Mouse (Mus musculus) urinary bladder, postnatal 14 days (tissue): ENCODE measurements around the gene Slc39a5.

ENCODE experiments used
- DNase-seq: peaks from one replicate; pipeline ENCODE4 v3.0.0; 2021; ENCODE audit warnings: low spot score

The Slc39a5 gene

DNA sequence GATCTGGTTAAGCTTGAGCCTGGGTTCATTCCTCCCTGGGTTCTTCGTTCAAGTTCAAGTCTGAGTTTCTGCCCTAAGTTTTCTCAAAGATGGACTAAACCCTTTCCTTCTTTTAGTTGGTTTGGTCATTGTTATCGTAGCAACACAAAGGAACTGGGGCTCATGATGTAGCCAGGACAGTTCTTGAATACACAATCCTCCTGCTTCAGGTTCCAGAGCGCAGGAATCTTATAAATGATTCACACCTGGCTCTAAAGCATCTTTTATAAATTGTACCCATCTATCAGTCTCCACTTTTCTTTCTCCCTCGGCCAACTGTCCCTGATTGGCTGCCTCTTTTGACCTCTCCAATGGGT, 25.0 kb downstream of the Slc39a5 start:
- no peak for DNase-seq

DNA sequence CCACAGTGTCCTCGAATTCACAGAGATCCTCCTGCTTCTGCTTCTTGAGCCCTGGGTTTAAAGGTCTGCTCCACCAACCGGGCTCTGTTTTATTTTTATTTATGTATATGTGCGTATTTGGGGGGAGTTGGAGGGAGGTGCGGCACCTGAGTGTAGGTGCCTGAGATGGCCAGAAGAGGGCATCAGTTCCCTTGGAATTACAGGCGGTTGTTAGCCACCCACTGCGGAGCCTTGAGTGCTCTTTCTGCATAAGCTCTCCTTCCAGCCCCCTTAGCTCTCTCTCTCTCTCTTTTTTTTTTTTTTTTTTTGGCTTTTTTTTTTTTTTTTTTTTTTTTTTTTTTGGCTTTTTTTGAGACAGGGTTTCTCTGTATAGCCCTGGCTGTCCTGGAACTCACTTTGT, 26.6 kb downstream of the Slc39a5 start:
- DNase-seq: no peak

DNA sequence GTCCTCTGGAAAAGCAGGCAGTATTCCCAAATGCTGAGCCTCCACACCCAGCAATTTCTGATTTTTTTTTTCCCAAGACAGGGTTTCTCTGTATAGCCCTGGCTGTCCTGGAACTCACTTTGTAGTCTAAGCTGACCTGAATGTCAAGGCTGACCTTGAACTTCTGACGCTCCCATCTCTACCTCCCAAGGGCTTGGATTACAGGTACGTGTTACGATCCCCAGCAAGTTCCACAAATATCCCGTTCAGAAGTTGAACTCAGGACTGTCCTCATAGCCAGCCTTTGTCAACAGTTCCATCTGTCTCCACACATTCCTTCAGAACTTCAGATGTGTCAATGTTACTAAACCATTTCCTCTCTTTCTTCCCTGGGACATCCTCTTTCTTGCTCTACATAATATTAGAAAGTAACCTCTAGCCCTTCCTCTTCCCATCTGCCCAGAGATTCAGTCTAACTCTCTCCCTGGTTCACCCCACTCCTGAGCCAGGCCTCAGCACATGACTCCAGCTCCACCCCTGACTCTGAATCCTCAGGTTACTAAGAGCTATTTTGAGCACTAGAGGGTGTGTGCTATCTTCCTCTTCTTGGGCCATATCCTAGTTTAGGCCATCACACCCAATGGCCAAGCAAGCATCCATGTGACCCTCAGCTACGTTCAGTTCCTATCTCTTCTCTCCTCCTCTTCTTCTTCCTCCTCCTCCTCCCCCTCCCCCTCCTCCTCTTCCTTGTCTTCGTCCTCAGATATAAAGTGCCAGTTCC, 27.9 kb downstream of the Slc39a5 start:
- DNase-seq: no peak

DNA sequence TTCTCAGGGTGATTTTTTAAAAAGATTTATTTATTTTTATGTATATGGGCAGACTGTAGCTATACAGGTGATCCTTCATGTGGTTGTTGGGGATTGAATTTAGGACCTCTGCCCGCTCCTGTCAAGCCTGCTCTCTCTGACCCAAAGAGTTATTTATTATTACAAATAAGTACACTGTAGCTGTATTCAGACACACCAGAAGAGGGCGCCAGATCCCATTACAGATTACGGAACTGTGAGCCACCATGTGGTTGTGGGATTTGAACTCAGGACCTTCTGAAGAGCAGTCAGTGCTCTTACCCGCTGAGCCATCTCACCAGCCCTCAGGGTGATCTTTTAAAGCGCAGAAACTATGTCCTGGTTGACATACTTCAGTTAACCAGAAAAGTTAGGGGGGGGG, 28.9 kb downstream of the Slc39a5 start:
- DNase-seq: no peak

DNA sequence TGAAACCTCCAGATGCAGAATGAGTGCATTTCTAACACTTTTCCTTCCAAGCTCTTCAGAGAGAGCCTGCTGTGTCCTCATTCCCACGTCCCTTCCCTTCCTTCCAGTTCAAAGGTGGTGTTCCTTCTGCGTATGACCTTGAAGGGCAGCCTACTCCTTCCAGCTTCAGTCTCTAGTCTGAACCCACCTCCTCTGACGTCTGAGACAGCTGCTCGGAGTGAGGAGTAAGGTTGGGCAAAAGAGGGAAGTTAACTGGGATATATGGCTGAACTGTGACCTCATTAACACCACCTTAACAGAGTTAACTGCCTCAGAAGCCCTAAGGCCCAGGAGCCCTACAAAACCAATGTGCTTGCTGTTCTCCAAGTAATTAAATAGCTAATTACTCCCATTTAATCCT, 30.4 kb downstream of the Slc39a5 start:
- no peak for DNase-seq

DNA sequence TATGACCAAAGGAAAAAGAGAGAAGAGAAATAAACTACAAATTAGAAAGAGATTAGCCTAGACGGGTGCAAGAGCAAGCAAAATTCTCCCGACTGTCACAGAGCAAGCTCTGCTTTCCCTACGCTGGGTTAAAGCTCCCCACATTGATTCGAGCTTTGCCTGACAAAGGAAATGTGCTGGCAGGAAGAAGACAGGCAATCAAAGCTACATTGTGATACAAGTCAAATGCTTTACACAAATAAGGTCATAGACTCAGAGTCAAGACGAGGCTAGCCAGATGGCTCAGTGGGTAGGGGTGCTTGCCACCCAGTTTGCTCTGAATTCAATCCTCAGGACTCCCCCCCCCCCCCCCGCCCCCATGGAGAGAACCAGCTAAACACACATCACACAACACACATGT, 31.0 kb downstream of the Slc39a5 start:
- no peak for DNase-seq

DNA sequence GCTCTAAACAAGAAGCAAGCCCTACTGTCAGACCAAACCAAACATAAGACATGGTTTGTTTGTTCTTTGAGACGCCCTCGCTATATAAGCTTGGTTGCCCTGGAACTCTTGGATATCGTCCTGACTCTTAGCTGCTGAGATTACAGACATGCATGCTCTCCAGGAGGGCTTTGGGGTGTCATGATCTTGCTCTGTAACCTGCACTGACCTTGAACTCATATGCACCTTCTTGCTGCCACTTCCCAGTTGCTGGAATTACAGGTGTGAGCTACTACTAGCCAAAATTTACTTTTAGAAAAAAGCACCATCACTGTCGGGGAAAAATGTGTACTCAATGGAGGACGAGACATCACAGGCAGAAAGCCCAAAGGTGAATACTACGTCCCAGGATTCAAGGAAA, 31.4 kb downstream of the Slc39a5 start:
- no peak for DNase-seq

DNA sequence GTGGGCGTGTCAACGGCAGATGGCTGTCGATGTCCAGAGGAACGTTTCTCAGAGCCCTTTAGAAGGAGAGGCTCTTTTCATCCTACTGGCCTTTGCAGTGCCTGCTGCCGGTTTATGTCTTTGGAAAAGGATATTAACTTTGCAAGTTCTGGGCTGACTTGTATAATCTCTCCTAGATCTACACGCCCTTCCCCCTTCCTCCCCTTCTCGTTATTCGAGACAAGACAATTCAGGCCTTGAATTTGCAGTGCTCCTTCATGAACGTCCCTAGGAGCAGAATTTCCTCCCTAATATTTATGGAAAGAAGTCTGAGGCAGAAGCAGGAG, 31.8 kb downstream of the Slc39a5 start:
- no peak for DNase-seq

DNA sequence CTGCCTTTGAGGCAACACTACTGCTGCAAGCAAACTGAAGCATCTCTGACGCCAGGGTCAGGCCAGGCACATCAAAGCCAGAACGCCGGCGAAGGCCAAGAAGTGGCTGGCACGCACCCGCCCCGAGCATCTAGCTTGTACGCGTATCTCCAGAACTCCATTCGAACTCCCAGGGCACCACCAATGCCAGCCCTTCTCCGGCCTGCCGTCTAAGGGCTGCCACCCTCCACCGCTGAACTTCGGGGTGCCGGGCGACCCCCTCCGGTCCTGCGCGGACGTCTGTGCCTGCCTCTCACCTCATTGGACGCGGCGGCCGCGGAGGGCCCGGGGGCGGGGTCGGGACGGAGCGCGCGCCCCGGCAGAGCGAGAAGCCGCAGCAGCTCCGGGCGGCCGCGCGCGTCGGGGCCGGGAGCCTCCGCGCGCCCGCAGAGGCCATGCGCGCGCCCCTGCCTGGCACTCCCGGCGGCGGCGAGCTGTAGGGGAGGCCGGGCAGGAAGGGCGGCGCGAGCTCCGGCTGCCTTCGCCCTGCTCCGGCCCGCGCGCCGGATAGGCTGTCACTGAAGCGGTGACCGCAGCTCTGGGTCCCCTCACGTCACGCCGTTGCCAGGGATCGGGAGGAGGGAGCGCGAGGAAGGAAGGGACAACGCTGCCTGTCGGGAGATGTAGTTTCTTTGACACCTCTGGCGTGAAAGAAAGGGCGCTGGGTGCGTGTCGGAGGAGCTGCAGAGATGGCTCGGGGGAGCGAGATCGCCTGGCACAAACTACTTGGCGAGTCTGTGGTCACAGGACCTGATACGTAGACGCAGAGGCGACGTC, 32.4 kb downstream of the Slc39a5 start, which contains the start of gene Coq10a:
TSS of gene Coq10a (minus strand) at position 596 of the 816 bp plus-strand sequence.
- DNase-seq: peak; percentile 88

DNA sequence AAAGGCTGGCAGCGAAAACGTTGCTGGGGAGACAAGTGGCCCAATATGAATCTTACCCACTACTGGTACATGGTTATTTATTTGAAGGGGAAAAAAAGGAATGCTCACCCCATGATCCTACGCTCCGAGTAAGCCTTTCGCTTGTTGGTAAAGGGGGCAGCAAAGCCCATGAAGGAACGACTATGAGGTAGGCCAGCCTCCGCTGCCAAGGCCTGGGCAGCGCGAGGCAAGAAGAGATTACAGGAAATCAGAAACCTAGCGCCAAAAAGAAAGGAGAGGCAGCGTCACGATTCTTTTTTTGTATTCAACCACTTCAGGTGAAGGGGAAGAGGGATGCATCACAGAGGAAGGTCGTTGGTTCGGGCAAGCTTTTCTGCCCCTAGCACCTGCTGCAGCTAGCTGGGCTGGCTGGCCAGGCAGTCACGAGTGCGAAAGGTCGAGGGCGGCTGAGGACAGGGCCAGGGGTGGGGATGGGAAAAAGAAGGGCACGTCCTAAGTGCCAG, 33.1 kb downstream of the Slc39a5 start:
- no peak for DNase-seq

DNA sequence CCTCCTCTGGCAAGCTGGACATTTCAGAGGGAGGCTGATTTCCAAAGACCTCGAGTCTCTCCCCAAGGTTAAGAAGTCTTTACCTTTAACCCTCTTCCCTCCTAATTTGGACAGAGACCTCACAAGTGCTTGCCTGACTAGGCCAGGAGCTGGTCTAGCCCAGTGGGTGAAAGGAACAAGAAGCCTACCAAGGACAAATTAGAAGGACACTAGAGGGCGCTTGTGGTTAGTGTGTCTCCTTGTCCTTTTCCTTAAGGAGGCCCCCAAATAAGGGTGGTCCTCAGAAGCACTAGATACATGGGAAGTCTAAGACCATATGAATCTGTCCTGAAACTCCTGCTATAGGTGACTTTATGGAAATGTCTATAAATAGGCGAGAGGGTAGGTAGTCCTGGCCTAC, 38.5 kb downstream of the Slc39a5 start:
- DNase-seq: peak; percentile 32

DNA sequence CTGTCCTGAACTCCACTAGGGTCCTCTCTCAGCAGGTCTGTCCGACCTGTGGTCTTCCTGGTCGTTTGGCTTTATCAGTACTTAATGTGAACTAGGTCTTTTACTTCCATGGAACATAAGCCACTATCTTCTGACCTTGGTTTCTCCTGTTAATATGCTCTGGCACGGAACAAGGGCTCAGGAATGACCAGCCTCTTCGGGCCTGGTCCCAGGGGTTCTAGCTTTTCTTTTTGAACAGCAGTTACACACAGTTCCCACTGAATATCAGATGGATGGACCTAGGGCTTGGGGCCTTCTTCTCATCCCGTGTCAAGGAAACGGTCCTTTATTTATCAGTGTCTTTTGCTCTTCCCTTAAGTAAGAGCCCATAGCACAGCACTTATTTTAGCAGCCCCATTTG, 39.2 kb downstream of the Slc39a5 start:
- DNase-seq: no peak

DNA sequence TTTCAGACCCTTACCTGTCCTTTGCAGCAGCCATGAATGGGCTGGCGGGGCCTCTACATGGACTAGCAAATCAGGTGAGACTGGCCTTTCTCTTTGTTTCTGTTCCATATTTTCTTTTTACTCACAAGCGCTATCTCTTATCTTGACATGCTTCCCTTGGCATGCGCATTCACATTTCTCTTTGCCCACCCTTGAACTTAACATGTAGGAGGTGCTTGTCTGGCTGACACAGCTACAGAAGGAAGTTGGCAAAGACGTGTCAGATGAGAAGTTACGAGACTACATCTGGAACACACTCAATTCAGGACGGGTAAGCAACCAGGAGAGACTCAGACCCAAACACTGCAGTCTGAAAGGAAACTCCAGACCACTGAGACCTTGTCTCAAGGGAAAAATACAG, 41.8 kb downstream of the Slc39a5 start:
- no peak for DNase-seq

DNA sequence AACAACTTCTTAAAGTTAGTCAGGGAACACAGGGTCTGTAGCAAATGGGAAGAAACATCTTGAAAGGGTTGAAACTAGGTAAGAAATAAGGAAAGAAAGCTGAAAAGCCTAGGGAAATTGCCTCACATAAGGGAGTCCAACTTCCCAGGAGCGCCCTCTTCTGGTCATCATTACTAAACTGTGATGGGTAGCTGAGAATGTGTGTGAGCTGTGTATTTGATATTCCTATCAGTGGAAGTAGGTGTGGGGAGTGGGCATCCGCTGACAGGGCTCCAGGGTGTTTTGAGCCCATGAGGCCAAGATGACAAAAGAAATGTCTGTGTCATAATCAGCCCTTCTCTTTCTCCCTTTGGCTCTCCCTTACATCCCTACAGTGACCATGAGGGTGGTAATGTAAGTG, 42.2 kb downstream of the Slc39a5 start:
- peak; percentile 67 for DNase-seq

DNA sequence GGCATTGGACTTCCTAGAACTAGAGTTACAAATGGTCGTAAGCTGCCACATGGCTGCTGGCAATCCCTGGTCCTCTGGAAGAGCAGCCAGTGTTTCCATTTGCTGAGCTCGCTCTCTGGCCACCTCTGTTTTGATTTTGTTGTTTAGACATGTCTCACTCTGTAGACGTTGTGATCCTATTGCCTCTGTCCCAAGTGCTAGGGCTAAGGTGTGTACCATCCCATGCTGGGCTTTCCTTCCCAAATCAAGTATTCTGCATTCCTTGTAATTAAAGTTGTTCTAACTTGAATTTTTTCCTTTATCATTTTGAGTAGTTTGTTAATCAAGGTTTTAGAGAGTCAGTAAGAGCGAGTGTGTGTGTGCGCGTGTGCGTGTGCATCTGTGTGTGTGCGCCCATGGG, 53.5 kb downstream of the Slc39a5 start:
- no peak for DNase-seq
